Mouse (Mus musculus) spleen, postnatal 14 days (tissue): ENCODE results near the gene Mup9.
"Not testable (repeated sequence)": the region's sequence is repeated elsewhere in the genome, so short reads cannot be mapped to it uniquely, and the experiment has no call there.

Source experiments
- DNase-seq, 2 experiments: peaks; one replicate each; pipeline ENCODE4 v3.0.0; 2021 to 2022; ENCODE audit warnings: low spot score in 2 of 2

Gene Mup9

DNA sequence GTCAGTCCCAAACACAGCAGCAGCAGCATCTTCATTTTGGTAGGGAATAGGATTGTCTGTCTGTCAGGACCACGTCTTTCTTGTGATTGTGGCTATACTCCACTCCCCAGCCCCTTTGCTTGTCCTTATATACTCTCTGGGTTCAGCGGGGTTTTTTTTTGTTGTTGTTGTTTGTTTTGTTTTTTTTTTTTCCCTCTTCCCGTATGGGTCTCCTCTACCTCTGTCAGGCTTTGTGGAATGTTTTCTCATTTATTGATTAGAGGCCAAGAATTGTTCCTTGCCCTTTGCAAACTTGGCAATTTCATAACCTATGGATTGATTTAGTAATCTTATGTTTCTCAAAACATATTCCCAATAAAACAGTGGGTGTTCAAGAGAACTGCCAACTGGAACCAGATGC, at the start of gene Mup9:
Mup9 (minus strand) TSS at position 101 of the 400 bp plus-strand sequence.
- DNase-seq, result not testable (repeated sequence)
